Mouse (Mus musculus) midbrain, embryonic 12.5 days (tissue): ENCODE measurements around the gene Wtap. TPM values are rescaled to one million over a fixed set of nuclear protein-coding genes. Genes with fewer than 3 reads are reported as not detected.
A peak's percentile ranks its signal among the peaks of the same experiment; 100 is the strongest.
"Not testable (repeated sequence)": the region's sequence is repeated elsewhere in the genome, so short reads cannot be mapped to it uniquely, and the experiment has no call there.

Experiments used
- ATAC-seq: fragments of 200-750 bp; cut with Nextera tagmentation; 2 replicates; pipeline ENCODE4 v1.8.0; 2017; ENCODE audit warnings: low read depth, moderate TSS enrichment, moderate library complexity; ENCODE audit not compliant: low FRiP score
- H3K27ac ChIP-seq: fragments of 300-500 bp; sonication (generic); replicated peaks from 2 replicates; pipeline ENCODE4 v1.5.1; 2016; ENCODE audit warnings: mild to moderate bottlenecking
- H3K27me3 ChIP-seq: fragments of 300-500 bp; sonication (generic); 2 replicates; pipeline ENCODE4 v1.6.1; 2016; ENCODE audit warnings: mild to moderate bottlenecking
- H3K36me3 ChIP-seq: fragments of 300-500 bp; sonication (generic); 2 replicates; pipeline ENCODE4 v1.6.1; 2016
- H3K4me1 ChIP-seq: fragments of 300-500 bp; sonication (generic); 2 replicates; pipeline ENCODE4 v1.6.1; 2016
- H3K4me2 ChIP-seq: fragments of 300-500 bp; sonication (generic); replicated peaks from 2 replicates; pipeline ENCODE4 v1.6.1; 2016; ENCODE audit warnings: mild to moderate bottlenecking, moderate library complexity
- H3K4me3 ChIP-seq: fragments of 300-500 bp; sonication (generic); 2 replicates; pipeline ENCODE4 v1.5.1; 2016; ENCODE audit warnings: mild to moderate bottlenecking
- H3K9ac ChIP-seq: fragments of 300-500 bp; sonication (generic); replicated peaks from 2 replicates; pipeline ENCODE4 v1.6.1; 2016; ENCODE audit warnings: mild to moderate bottlenecking, moderate library complexity
- H3K9me3 ChIP-seq: fragments of 300-500 bp; sonication (generic); 2 replicates; pipeline ENCODE4 v1.6.1; 2016; ENCODE audit warnings: mild to moderate bottlenecking
- WGBS: fragments of 180-500 bp; shearing (Covaris S2); methylation state at CpG from one replicate; pipeline ENCODE4 v1.1.7; 2016; 5-methylcytosine and 5-hydroxymethylcytosine counted together
- polyA plus RNA-seq: library from polyadenylated mRNA; unstranded; fragments of >200 nt; fragmentation: Nextera tagmentation; extraction: Ambion mirVana; gene quantifications from 2 replicates; pipeline ENCODE4 v1.2.1, GENCODE M21; 2016

Wtap gene
- 118 and 132 TPM in 2 replicates for polyA plus RNA-seq

DNA sequence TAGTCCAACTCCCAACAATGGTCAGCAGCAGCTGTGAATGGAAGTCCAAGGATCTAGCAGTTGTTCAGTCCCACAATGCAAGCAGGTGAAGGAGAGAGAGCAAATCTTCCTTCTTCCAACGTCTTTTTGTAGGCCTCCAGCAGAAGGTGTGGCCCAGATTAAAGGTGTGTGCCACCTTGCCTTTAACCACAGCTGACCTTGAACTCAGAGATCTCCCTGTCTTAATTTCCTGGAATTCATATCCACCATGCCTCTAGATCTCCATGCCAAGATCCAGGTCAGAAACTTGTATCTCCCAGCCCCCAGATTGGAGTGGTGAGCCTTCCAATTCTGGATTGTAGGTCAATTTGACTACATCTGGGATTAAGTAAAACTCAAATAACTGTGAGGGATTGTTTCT lies at the start of gene Wtap:
Wtap (minus strand) TSS at position 101 of the 400 bp plus-strand sequence.
- WGBS, result 72% methylated on average over 1 of the region's 1 CpGs
- H3K36me3 ChIP-seq, result no peaks in the 10 kb centered on the region
- H3K9me3 ChIP-seq, result no peaks in the 10 kb centered on the region
- peak within 1 kb of the TSS; percentile 99 for H3K27ac ChIP-seq
- H3K4me2 ChIP-seq, result peak within 1 kb of the TSS; percentile 85
- H3K4me3 ChIP-seq, result peak within 1 kb of the TSS; percentile 99
- peaks cover 10% of the 10 kb centered on the region for H3K4me1 ChIP-seq
- ATAC-seq, result no peak
- H3K9ac ChIP-seq, result peak within 1 kb of the TSS; percentile 100
- no peaks in the 10 kb centered on the region for H3K27me3 ChIP-seq

DNA sequence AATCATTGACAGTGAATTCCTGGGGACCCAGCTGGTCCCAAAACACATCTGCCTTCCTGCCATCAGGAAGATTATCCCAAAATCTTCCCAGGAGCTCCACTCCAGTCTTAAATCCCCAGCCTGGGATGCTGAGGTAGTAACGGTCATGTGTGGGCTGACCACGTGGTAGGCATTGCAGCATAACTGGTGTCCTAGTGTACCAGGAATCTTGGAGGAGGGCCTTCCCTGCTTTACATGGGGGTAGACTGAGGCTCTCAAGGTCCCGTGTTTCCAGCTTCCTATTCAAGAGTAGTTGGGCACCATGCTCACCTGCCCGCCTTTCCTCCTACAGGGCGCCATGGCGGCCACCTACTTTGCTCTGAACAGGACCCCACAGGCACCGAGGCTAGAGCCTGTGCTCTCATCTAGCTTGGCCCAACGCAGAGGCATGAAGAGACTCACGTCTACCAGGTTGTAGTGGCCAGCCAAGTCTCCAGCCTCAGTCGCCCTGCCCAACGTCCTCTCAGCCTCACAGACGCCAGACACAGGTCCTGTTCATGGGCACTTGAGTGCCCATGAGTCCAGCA lies 42.7 kb upstream of the Wtap start:
- not testable (repeated sequence) for H3K9me3 ChIP-seq, H3K9ac ChIP-seq, H3K4me2 ChIP-seq, H3K4me3 ChIP-seq, H3K4me1 ChIP-seq, H3K36me3 ChIP-seq, H3K27ac ChIP-seq, ATAC-seq, H3K27me3 ChIP-seq
- WGBS, result 95% methylated on average over 4 of the region's 12 CpGs

DNA sequence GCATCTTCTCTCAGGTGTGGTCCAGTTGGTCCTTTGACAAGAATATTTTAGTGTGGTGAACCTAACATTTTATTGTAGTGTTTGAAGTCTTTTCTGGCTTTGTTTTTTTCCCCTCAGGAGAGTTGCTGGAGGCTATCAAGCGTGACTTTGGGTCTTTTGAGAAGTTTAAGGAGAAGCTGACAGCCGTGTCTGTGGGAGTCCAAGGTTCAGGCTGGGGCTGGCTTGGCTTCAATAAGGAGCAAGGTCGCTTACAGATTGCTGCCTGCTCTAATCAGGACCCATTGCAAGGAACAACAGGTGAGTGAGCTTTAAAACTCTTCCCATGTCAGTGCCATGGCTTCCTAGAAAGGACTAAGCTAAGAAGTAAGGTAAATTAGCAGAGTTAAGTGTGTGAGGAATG lies 19.3 kb upstream of the Wtap start:
- Histone ChIP-seq H3K4me3 (no peak overlapping the region), H3K4me1 (peaks cover 8% of the 10 kb centered on the region), H3K9ac (no peak overlapping the region), H3K9me3 (no peaks in the 10 kb centered on the region), H3K36me3 (peaks cover 38% of the 10 kb centered on the region), H3K27me3 (no peaks in the 10 kb centered on the region), H3K27ac (no peak overlapping the region), H3K4me2 (no peak overlapping the region)
- WGBS, result 69% methylated on average over 3 of the region's 3 CpGs
- ATAC-seq, result no peak

DNA sequence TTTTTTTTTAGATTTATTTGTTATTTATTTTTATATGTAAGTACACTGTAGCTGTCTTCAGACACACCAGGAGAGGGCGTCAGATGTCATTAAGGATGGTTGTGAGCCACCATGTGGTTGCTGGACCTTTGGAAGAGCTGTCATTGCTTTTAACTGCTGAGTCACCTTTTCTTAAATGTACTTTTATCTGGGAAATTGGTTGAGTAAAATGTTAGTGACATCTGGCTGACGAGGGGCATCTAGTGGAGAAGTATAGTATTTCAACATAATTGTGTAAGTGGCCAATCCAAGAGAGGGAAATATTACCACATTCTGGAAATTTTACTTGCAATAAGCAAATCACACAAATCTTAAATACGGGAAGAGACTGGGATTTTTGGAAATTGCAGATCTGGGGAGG lies 15.9 kb upstream of the Wtap start:
- no peak for ATAC-seq
- Histone ChIP-seq H3K4me3 (no peak overlapping the region), H3K9me3 (no peaks in the 10 kb centered on the region), H3K4me2 (no peak overlapping the region), H3K36me3 (peaks cover 26% of the 10 kb centered on the region), H3K27me3 (no peaks in the 10 kb centered on the region), H3K27ac (no peak overlapping the region), H3K4me1 (peaks cover 8% of the 10 kb centered on the region), H3K9ac (no peak overlapping the region)
- 53% methylated on average over 3 of the region's 3 CpGs for WGBS

DNA sequence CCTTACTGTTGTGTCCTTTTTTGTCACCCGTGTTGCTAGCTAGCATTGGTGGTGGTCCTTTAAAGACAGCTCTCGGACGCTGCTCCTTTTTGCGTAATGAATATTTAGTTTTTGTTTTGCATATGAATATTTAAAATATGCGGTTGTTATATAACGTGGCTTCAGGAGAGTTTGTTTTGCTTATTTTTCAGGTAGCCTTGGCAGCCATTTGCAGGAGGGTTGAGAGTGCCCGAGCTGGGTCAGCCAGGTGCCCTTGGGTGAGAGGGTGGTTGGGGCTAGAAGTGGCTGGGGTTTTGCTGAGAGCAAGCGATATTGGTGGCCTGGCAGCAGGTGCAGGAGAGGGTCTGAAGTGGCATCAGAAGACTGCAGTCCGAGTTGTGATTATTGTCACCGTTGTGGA lies 14.6 kb upstream of the Wtap start:
- Histone ChIP-seq H3K4me3 (peak overlapping the region; percentile 84), H3K9ac (peak overlapping the region; percentile 69), H3K27ac (peak overlapping the region; percentile 88), H3K9me3 (no peaks in the 10 kb centered on the region), H3K36me3 (peaks cover 15% of the 10 kb centered on the region), H3K4me1 (peaks cover 8% of the 10 kb centered on the region), H3K4me2 (peak overlapping the region; percentile 57), H3K27me3 (no peaks in the 10 kb centered on the region)
- ATAC-seq, result no peak
- WGBS, result 1% methylated on average over 10 of the region's 10 CpGs

DNA sequence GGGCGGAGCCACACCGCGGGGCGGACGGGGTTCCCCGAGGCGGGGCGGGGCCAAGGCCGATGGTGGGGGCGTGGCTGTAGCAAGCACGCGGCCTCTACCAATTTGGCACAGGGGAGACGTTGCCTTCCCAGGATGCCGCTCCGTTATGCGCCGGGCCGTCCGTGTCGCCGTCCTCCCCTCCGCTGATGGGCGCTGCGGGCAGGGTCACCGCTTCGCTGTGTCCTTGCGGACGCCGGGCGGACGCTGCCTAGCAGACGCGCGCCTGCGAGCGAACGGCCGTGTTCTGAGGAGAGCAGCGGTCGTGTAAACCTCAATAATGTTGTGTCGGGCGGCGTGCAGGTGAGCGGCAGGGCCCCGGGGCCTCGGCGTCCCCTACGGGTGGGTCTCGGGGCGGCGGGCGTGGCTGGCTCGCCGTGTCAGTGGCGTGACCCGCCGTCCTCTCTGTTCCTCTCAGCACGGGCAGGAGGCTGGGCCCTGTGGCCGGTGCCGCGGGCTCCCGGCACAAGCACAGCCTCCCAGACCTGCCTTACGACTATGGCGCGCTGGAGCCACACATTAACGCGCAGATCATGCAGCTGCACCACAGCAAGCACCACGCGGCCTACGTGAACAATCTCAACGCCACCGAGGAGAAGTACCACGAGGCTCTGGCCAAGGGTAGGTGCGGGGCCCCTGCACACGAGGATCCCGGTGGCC lies 13.9 kb upstream of the Wtap start:
- no peaks in the 10 kb centered on the region for H3K9me3 ChIP-seq
- H3K27me3 ChIP-seq, result no peaks in the 10 kb centered on the region
- H3K27ac ChIP-seq, result peak overlapping the region; percentile 88
- H3K4me2 ChIP-seq, result peak overlapping the region; percentile 57
- H3K9ac ChIP-seq, result peak overlapping the region; percentile 69
- WGBS, result under 1% methylated on average over 74 of the region's 76 CpGs
- peak; percentile 98 for ATAC-seq
- peak overlapping the region; percentile 84 for H3K4me3 ChIP-seq
- peaks cover 8% of the 10 kb centered on the region for H3K4me1 ChIP-seq
- H3K36me3 ChIP-seq, result peaks cover 10% of the 10 kb centered on the region

DNA sequence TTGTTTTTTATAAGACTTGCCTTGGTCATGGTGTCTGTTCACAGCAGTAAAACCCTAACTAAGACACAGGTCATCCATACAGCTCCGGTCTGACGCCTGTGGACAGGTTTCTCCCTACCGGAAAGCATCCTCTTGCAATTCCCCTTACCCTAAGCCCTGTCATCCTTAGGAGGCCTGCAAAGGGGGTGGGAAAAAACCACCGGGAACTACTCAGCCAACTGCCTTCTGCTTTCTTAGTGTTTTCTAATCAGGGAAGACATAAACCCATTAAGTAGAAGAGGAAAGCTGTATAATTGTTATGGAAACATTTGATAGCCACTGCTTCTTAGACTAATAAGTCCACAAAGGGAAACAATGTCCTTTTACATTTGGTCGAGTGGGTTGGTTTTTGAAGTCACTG lies 13.0 kb upstream of the Wtap start:
- Histone ChIP-seq H3K4me3 (peak overlapping the region; percentile 84), H3K27me3 (no peaks in the 10 kb centered on the region), H3K4me2 (peak overlapping the region; percentile 57), H3K27ac (peak overlapping the region; percentile 88), H3K36me3 (peaks cover 2% of the 10 kb centered on the region), H3K4me1 (peaks cover 8% of the 10 kb centered on the region), H3K9me3 (no peaks in the 10 kb centered on the region), H3K9ac (no peak overlapping the region; the same call in 1 of the 2 replicates)
- 48% methylated on average over 5 of the region's 5 CpGs for WGBS
- no peak for ATAC-seq

DNA sequence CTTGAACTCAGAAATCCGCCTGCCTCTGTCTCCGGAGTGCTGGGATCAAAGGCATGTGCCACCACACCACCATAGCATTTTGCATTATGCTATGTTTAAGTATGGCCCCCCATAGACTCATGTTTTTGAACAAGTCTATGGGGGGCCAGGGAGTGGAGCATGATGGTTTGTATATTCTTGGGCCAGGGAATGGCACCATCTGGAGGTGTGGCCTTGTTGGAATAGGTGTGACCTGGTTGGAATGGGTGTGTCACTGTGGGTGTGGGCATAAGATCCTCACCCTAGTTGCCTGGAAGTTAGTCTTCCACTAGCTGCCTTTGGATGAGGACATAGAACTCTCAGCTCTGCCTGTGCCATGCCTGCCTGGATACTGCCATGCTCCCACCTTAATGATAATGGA lies 12.6 kb upstream of the Wtap start, which contains the start of gene Sod2:
Sod2 (plus strand) TSS at position 301 of the 400 bp plus-strand sequence.
- Histone ChIP-seq H3K27ac (peak within 1 kb of the TSS; percentile 88), H3K4me2 (peak within 1 kb of the TSS; percentile 57), H3K9ac (peak within 1 kb of the TSS; percentile 69; the same call in 1 of the 2 replicates), H3K4me3 (peak within 1 kb of the TSS; percentile 84)
- not testable (repeated sequence) for H3K36me3 ChIP-seq, H3K27me3 ChIP-seq, H3K9me3 ChIP-seq, ATAC-seq, H3K4me1 ChIP-seq
- 92% methylated on average over 2 of the region's 2 CpGs for WGBS

DNA sequence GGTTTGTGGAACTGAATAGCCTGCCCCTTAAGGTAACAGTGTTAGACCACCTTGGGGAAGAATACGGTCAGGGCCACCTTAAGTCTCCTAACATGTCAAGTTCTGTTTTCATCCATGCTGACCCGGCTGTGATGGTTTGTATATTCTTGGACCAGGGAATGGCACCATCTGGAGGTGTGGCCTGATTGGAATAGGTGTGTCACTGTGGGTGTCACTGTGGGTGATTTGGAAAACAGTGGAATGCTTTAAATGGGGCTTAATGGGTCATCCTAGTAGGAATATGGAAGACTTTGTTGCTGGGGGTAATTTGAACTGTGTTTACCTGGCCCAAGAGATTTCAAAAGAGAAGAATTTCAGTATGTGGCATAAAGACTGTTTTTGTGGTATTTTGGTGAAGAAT lies 10.5 kb upstream of the Wtap start:
- H3K9ac ChIP-seq, ATAC-seq, H3K9me3 ChIP-seq, H3K4me3 ChIP-seq, H3K27me3 ChIP-seq, H3K4me2 ChIP-seq, H3K27ac ChIP-seq, H3K36me3 ChIP-seq, H3K4me1 ChIP-seq: not testable (repeated sequence)
- WGBS, result 79% methylated on average over 2 of the region's 2 CpGs

DNA sequence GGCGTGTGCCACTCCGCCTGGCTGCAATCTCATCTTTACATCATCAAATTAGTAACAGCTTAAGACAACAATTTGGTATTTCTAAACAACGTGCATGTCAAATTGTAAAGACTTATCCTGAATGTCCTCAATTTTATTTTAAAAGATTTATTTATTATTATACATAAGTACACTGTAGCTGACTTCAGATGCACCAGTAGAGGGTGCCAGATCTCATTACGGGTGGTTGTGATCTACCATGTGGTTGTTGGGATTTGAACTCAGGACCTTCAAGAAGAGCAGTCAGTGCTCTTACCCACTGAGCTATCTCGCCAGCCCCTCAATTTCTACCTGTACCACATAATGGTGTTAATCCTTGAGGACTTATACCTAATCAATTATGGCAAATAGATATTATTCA lies 8.3 kb upstream of the Wtap start:
- H3K4me1 ChIP-seq, H3K9ac ChIP-seq, H3K4me3 ChIP-seq, H3K36me3 ChIP-seq, H3K27ac ChIP-seq, H3K4me2 ChIP-seq, ATAC-seq, H3K9me3 ChIP-seq, H3K27me3 ChIP-seq: not testable (repeated sequence)
- 92% methylated on average over 5 of the region's 5 CpGs for WGBS

DNA sequence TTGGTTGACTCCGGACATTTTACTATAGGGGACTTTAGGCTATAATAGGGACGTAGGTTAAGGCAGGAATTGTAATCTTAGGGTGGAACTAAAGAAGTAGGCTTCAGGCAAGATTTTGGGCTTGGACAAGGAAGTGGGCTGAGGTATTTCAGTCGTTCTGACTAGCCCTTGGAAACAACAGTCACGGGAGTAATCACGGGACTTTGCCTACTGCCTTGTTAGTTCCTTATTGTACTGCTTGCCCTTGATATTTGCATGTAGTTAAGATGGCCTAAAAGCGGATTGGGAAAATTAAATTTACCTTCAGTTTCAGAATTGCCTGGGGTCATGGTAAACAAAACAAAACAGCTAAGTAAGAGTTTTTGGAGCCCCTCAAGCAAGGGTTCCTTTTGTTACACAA lies 5.1 kb upstream of the Wtap start:
- Histone ChIP-seq H3K4me3 (no peak overlapping the region), H3K27me3 (no peaks in the 10 kb centered on the region), H3K9ac (no peak overlapping the region), H3K36me3 (no peaks in the 10 kb centered on the region), H3K4me2 (no peak overlapping the region), H3K9me3 (no peaks in the 10 kb centered on the region), H3K27ac (no peak overlapping the region), H3K4me1 (no peaks in the 10 kb centered on the region)
- ATAC-seq, result no peak
- WGBS, result 79% methylated on average over 6 of the region's 6 CpGs

DNA sequence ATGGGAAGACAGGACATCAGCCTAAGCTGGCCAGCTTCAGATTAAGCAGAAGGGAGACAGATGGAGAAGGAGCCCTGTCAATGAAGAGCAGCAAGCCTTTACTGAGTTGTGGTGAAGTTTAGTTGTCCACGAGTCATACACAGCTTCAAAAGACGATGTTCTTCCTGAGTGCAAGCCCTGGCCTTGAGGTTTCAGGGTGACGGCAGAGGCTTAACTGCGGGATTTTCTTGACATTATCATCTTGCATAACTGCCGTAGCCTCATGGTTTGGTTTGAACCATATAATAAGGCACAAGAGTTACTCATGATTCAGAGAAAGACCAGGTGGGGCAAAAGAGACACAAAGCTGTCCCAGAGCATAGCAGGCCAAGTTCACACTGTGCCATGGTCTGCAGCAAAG lies 3.9 kb upstream of the Wtap start:
- Histone ChIP-seq H3K4me3 (no peak overlapping the region), H3K4me2 (no peak overlapping the region), H3K9me3 (no peaks in the 10 kb centered on the region), H3K27me3 (no peaks in the 10 kb centered on the region), H3K9ac (no peak overlapping the region), H3K27ac (no peak overlapping the region), H3K36me3 (no peaks in the 10 kb centered on the region), H3K4me1 (no peaks in the 10 kb centered on the region)
- ATAC-seq, result no peak
- 91% methylated on average over 5 of the region's 5 CpGs for WGBS
